Mouse (Mus musculus): ENCODE measurements around the gene Cd27. TPM values are rescaled to one million over a fixed set of nuclear protein-coding genes. Genes with fewer than 3 reads are reported as not detected.
A peak's percentile ranks its signal among the peaks of the same experiment; 100 is the strongest.

Gene Cd27
- total and polyA plus RNA-seq, 2 experiments from 2014 or later: 0.33 TPM; not detected in 1

- Histone ChIP-seq H3K36me3 (ENCODE audit: insufficient read depth) (no peaks in the 10 kb centered on the region), H3K9ac (no peak overlapping the region)
- no peak for TF ChIP-seq CTCF (IDR thresholded peaks at IDR 0.05; ENCODE audit: low read depth)
Observed at GRCm38 (mm10) chr6:125233816-125234519, 2.8 kb downstream of the Cd27 start.

GRCm38 (mm10) chr6:125232516-125232915 lies 4.3 kb downstream of the Cd27 start:
- no peak for DNase-seq
- Histone ChIP-seq H3K27me3 (ENCODE audit: insufficient read depth, low read length) (no peaks in the 10 kb centered on the region), H3K27ac (ENCODE audit: low read depth, low read length) (no peak overlapping the region), H3K4me1 (ENCODE audit: insufficient read depth) (peaks cover 9% of the 10 kb centered on the region; the same call in 1 of the 2 replicates), H3K4me3 (ENCODE audit: low read depth, low read length) (no peak overlapping the region), H3K4me2 (ENCODE audit: low read depth) (no peak overlapping the region), H3K9ac (no peak overlapping the region), H3K9me3 (ENCODE audit: low read length) (no peaks in the 10 kb centered on the region), H3K36me3 (ENCODE audit: insufficient read depth) (no peaks in the 10 kb centered on the region)
- no peak for TF ChIP-seq CTCF (IDR thresholded peaks at IDR 0.05; ENCODE audit: low read depth)
- no peak for ATAC-seq
- 80% methylated on average over 6 of the region's 6 CpGs for WGBS

More at GRCm38 (mm10) chr6:125233816-125234519, 2.8 kb downstream of the Cd27 start:
- 63% methylated on average over 7 of the region's 7 CpGs for WGBS
- Histone ChIP-seq H3K4me2 (ENCODE audit: low read depth) (no peak overlapping the region), H3K27me3 (ENCODE audit: insufficient read depth, low read length) (no peaks in the 10 kb centered on the region), H3K27ac (ENCODE audit: low read depth, low read length) (no peak overlapping the region), H3K9me3 (ENCODE audit: low read length) (no peaks in the 10 kb centered on the region), H3K4me3 (ENCODE audit: low read depth, low read length) (no peak overlapping the region), H3K4me1 (ENCODE audit: insufficient read depth) (peaks cover 9% of the 10 kb centered on the region; the same call in 1 of the 2 replicates)
- DNase-seq (no peak), ATAC-seq (no peak)

- Histone ChIP-seq H3K9me3 (ENCODE audit: low read length) (no peaks in the 10 kb centered on the region), H3K36me3 (ENCODE audit: insufficient read depth) (no peaks in the 10 kb centered on the region), H3K27me3 (ENCODE audit: insufficient read depth, low read length) (no peaks in the 10 kb centered on the region), H3K4me3 (ENCODE audit: low read depth, low read length) (peak overlapping the region; percentile 39; the same call in 1 of the 2 replicates), H3K4me2 (ENCODE audit: low read depth) (peak overlapping the region; percentile 74), H3K4me1 (ENCODE audit: insufficient read depth) (peaks cover 9% of the 10 kb centered on the region; the same call in 1 of the 2 replicates), H3K9ac (peak overlapping the region; percentile 61), H3K27ac (ENCODE audit: low read depth, low read length) (no peak overlapping the region)
- WGBS: 53% methylated on average over 4 of the region's 4 CpGs
- DNase-seq: no peak
- ATAC-seq: no peak
- TF ChIP-seq CTCF (IDR thresholded peaks at IDR 0.05; ENCODE audit: low read depth): no peak
Observed at GRCm38 (mm10) chr6:125232045-125232437, 4.8 kb downstream of the Cd27 start.

GRCm38 (mm10) chr6:125231117-125232044 lies 5.4 kb downstream of the Cd27 start, which contains the start of gene Tapbpl:
Gene Tapbpl (minus strand): TSS chr6:125231860.
- ATAC-seq (peak; percentile 90), DNase-seq (peak; percentile 66)
- Histone ChIP-seq H3K27ac (ENCODE audit: low read depth, low read length) (peak within 1 kb of the TSS; percentile 51), H3K4me2 (ENCODE audit: low read depth) (peak within 1 kb of the TSS; percentile 74), H3K9ac (peak within 1 kb of the TSS; percentile 61), H3K9me3 (ENCODE audit: low read length) (no peaks in the 10 kb centered on the region), H3K4me3 (ENCODE audit: low read depth, low read length) (peak within 1 kb of the TSS; percentile 39), H3K4me1 (ENCODE audit: insufficient read depth) (peaks cover 9% of the 10 kb centered on the region; the same call in 1 of the 2 replicates), H3K27me3 (ENCODE audit: insufficient read depth, low read length) (no peaks in the 10 kb centered on the region), H3K36me3 (ENCODE audit: insufficient read depth) (no peaks in the 10 kb centered on the region)
- WGBS: 13% methylated on average over 16 of the region's 16 CpGs
- no peak for TF ChIP-seq CTCF (IDR thresholded peaks at IDR 0.05; ENCODE audit: low read depth)

- Histone ChIP-seq H3K4me3 (ENCODE audit: low read depth, low read length) (no peak overlapping the region), H3K4me2 (ENCODE audit: low read depth) (0 out of 2 replicates have a peak overlapping the region, but pooled peaks have one; percentile 74), H3K36me3 (ENCODE audit: insufficient read depth) (no peaks in the 10 kb centered on the region), H3K9ac (no peak overlapping the region), H3K9me3 (ENCODE audit: low read length) (no peaks in the 10 kb centered on the region), H3K27me3 (ENCODE audit: insufficient read depth, low read length) (no peaks in the 10 kb centered on the region), H3K4me1 (ENCODE audit: insufficient read depth) (peaks cover 9% of the 10 kb centered on the region; the same call in 1 of the 2 replicates), H3K27ac (ENCODE audit: low read depth, low read length) (peak overlapping the region; percentile 50; the same call in 1 of the 2 replicates)
- TF ChIP-seq CTCF (IDR thresholded peaks at IDR 0.05; ENCODE audit: low read depth): no peak
- ATAC-seq (peak; percentile 7; the same call in 1 of the 2 replicates), DNase-seq (no peak)
- 66% methylated on average over 9 of the region's 9 CpGs for WGBS
Observed at GRCm38 (mm10) chr6:125230571-125230970, 6.2 kb downstream of the Cd27 start.

GRCm38 (mm10) chr6:125225518-125226115 lies 11.2 kb downstream of the Cd27 start:
- ATAC-seq: no peak

More at GRCm38 (mm10) chr6:125225518-125226115, 11.2 kb downstream of the Cd27 start:
- H3K27me3 ChIP-seq (ENCODE audit: insufficient read depth, low read length): no peaks in the 10 kb centered on the region
- no peak for DNase-seq
- H3K4me3 ChIP-seq (ENCODE audit: low read depth, low read length): no peak overlapping the region
- TF ChIP-seq CTCF (IDR thresholded peaks at IDR 0.05; ENCODE audit: low read depth): peak; percentile 49
- no peaks in the 10 kb centered on the region for H3K4me1 ChIP-seq (ENCODE audit: insufficient read depth)
- no peaks in the 10 kb centered on the region for H3K36me3 ChIP-seq (ENCODE audit: insufficient read depth)
- H3K9me3 ChIP-seq (ENCODE audit: low read length): no peaks in the 10 kb centered on the region
- no peak overlapping the region for H3K4me2 ChIP-seq (ENCODE audit: low read depth)
- 84% methylated on average over 5 of the region's 5 CpGs for WGBS
- H3K27ac ChIP-seq (ENCODE audit: low read depth, low read length): no peak overlapping the region
- H3K9ac ChIP-seq: no peak overlapping the region
